Comparison of ENCODE assay signal across 8 mouse cellular contexts in genomic region chr10:12757943-12758701, GRCm38 (mm10).
DNase-seq lines count a peak whose midpoint lies in the region; ATAC-seq and TF ChIP-seq lines count a peak whose summit lies in the region.

No protein-coding gene starts in this region.

- intact Hi-C loops in heart, postnatal 10 days (cut with DNase I), result no loop called here

- H3K27ac ChIP-seq in lung, embryonic 16.5 days (ENCODE audit: low read length), result no peak overlapping the region
- no peak overlapping the region for H3K27ac ChIP-seq in stomach, postnatal 0 days (replicated peaks)
- H3K27ac ChIP-seq in intestine, postnatal 0 days (ENCODE audit: low read depth, low read length), result no peak overlapping the region

- 0 out of 2 replicates have a peak, but pooled peaks cover 2% of the 10 kb centered on the region for H3K4me1 ChIP-seq in lung, embryonic 16.5 days (replicated peaks; ENCODE audit: control insufficient read depth, insufficient read depth, low read length)
- H3K4me1 ChIP-seq in stomach, postnatal 0 days (replicated peaks; ENCODE audit: control insufficient read depth, insufficient read depth), result no peaks in the 10 kb centered on the region
- no peaks in the 10 kb centered on the region for H3K4me1 ChIP-seq in intestine, postnatal 0 days (replicated peaks; ENCODE audit: control insufficient read depth, insufficient read depth, low read length)

- H3K4me3 ChIP-seq in lung, embryonic 16.5 days (ENCODE audit: low read length), result no peak overlapping the region
- H3K4me3 ChIP-seq in stomach, postnatal 0 days (ENCODE audit: low read depth, low read length), result no peak overlapping the region
- no peak overlapping the region for H3K4me3 ChIP-seq in intestine, postnatal 0 days (ENCODE audit: low read depth, low read length)

- no peaks in the 10 kb centered on the region for H3K36me3 ChIP-seq in lung, embryonic 16.5 days (ENCODE audit: control insufficient read depth, insufficient read depth, low read length)
- H3K36me3 ChIP-seq in stomach, postnatal 0 days (ENCODE audit: control insufficient read depth, insufficient read depth, low read length), result no peaks in the 10 kb centered on the region
- no peaks in the 10 kb centered on the region for H3K36me3 ChIP-seq in intestine, postnatal 0 days (ENCODE audit: control insufficient read depth, insufficient read depth)

- no peaks in the 10 kb centered on the region for H3K9me3 ChIP-seq in lung, embryonic 16.5 days (ENCODE audit: control insufficient read depth, low read length)
- H3K9me3 ChIP-seq in stomach, postnatal 0 days (ENCODE audit: control insufficient read depth, low read length), result no peaks in the 10 kb centered on the region
- no peaks in the 10 kb centered on the region for H3K9me3 ChIP-seq in intestine, postnatal 0 days (ENCODE audit: control insufficient read depth)

- 48% methylated on average over 5 of the region's 5 CpGs for WGBS in lung, embryonic 16.5 days
- 50% methylated on average over 5 of the region's 5 CpGs for WGBS in stomach, postnatal 0 days
- 59% methylated on average over 5 of the region's 5 CpGs for WGBS in intestine, postnatal 0 days

- DNase-seq in cerebellum, postnatal 14 days, result peak; percentile 21 to 32
- no peak for DNase-seq in cerebellum, adult 18-20 months
- peak; percentile 22 for DNase-seq in right cerebral cortex, adult 18-20 months
- no peak for DNase-seq in right cerebral cortex, postnatal 14 days
- DNase-seq in heart, postnatal 10 days, result peak; percentile 71 to 73
- no peak for DNase-seq in stomach, postnatal 0 days (ENCODE audit: low spot score)

- ATAC-seq in lung, embryonic 16.5 days (ENCODE audit: low read depth), result peak; percentile 68; the same call in 1 of the 2 replicates
- ATAC-seq in stomach, postnatal 0 days (ENCODE audit: low FRiP score, low TSS enrichment), result no peak
- ATAC-seq in intestine, postnatal 0 days, result no peak

- no peak for TF ChIP-seq CTCF in stomach, postnatal 0 days (IDR thresholded peaks at IDR 0.05; ENCODE audit: low read depth)
- TF ChIP-seq CTCF in intestine, postnatal 0 days (IDR thresholded peaks at IDR 0.05; ENCODE audit: low read depth), result no peak

- no peak overlapping the region for H3K4me2 ChIP-seq in lung, embryonic 16.5 days (ENCODE audit: low read depth, low read length)
- H3K4me2 ChIP-seq in stomach, postnatal 0 days (replicated peaks; ENCODE audit: low read depth), result no peak overlapping the region
- no peak overlapping the region for H3K4me2 ChIP-seq in intestine, postnatal 0 days (replicated peaks; ENCODE audit: low read depth)

- H3K9ac ChIP-seq in lung, embryonic 16.5 days (ENCODE audit: low read length), result no peak overlapping the region
- H3K9ac ChIP-seq in stomach, postnatal 0 days (ENCODE audit: low read length), result no peak overlapping the region
- H3K9ac ChIP-seq in intestine, postnatal 0 days (ENCODE audit: low read depth, low read length), result no peak overlapping the region

- no peaks in the 10 kb centered on the region for H3K27me3 ChIP-seq in lung, embryonic 16.5 days (ENCODE audit: control insufficient read depth, insufficient read depth, low read depth, low read length)
- H3K27me3 ChIP-seq in stomach, postnatal 0 days (ENCODE audit: control insufficient read depth, insufficient read depth, low read length), result no peaks in the 10 kb centered on the region
- no peaks in the 10 kb centered on the region for H3K27me3 ChIP-seq in intestine, postnatal 0 days (replicated peaks; ENCODE audit: control insufficient read depth, insufficient read depth, low read length)

- TF ChIP-seq EP300 in stomach, postnatal 0 days (optimal IDR thresholded peaks at IDR 0.05), result no peak

Comparison
In these comparisons a context has a peak if more than half of its experiments do, and no peak if none do; other contexts are left out.
1. DNase-seq: peak in cerebellum, postnatal 14 days (2 of 2), right cerebral cortex, adult 18-20 months (single experiment) and heart, postnatal 10 days (2 of 2); none in cerebellum, adult 18-20 months (0 of 2), right cerebral cortex, postnatal 14 days (single experiment) and stomach, postnatal 0 days (single experiment).